Mouse (Mus musculus) brain, embryonic 14.5 days (tissue): ENCODE results near the gene Akap13.

ENCODE experiments used
- CTCF ChIP-seq: fragments of 200-500 bp; IDR thresholded peaks from 2 replicates; pipeline ENCODE4 v1.5.1; 2012; ENCODE audit warnings: inconsistent platforms, mild to moderate bottlenecking, moderate library complexity, borderline replicate concordance; ENCODE audit not compliant: insufficient read depth, insufficient read length; ENCODE audit errors: extremely low read depth
- POLR2A ChIP-seq: fragments of 200-500 bp; IDR thresholded peaks from 2 replicates; pipeline ENCODE4 v1.6.1; 2012; ENCODE audit warnings: mild to moderate bottlenecking, inconsistent platforms, borderline replicate concordance; ENCODE audit not compliant: poor library complexity, insufficient read depth, insufficient read length, severe bottlenecking; ENCODE audit errors: extremely low read depth

DNA sequence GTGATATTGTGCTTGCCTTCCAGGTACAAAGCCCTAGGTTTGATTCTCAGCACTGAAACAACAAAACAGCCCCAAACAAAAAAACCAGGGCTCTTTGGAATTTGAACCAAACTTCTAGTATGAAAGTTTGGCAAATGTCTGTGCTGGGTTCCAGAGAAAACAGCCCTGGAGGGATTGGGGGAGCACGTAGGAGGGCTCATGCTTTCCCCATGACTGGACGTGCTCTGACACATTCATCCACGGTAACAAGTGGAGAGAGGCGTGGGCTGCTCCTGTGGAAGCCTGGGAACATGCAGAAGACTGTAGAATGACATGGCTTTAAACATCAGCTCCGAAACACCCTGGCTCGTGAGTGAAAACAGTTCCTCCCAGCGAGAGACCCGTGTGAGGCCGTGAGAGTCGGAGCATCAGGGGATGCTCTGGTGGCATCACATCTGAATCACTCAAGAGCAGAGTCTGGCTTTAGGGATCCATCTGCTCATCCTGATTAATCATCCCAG lies 43.3 kb upstream of the Akap13 start:
- TF ChIP-seq POLR2A: no peak
- TF ChIP-seq CTCF: no peak
